Mouse (Mus musculus): ENCODE data around the gene Gm28036.
"Not testable (repeated sequence)": the region's sequence is repeated elsewhere in the genome, so short reads cannot be mapped to it uniquely, and the experiment has no call there.

The Gm28036 gene

DNA sequence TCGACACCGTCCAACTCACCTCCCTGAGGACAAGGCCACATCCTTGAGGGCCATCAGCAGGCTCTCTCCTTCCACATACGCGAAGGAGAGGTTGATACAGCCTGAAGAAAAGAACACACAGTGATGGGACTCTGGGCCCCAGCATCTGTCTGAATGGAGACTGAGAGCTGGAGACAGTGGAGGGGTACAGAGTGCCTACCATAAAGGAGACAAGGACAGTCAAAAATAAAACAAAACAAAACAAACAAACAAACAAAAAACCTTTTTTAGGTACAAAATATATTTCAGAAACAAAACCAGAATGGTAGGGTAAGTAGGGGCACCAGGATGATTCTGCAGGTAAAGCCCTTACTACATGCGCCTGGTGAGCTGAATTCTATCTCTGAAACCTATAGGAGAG is at the start of gene Gm28036:
Gm28036 (minus strand) TSS at position 101 of the 400 bp plus-strand sequence.
- no peak for DNase-seq (ENCODE audit: low spot score)

DNA sequence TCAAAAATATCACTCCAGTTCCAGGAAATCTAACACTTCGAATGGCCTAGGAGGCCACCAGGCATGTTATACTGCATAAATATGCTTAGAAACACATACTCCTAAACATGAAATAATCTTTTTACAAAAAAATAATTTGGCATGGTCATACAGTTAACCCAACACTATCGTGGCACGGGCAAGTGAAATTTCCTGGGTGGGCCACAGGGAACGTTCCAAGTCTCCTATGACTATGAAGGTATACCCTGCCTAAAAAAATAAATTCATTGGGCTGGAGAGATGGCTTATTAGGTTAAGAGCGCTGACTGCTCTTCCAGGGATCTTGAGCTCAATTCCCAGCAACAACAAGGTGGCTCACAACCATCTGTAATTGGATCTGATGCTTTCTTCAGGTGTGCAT is 39.7 kb upstream of the Gm28036 start:
- DNase-seq (ENCODE audit: low spot score) = no peak

DNA sequence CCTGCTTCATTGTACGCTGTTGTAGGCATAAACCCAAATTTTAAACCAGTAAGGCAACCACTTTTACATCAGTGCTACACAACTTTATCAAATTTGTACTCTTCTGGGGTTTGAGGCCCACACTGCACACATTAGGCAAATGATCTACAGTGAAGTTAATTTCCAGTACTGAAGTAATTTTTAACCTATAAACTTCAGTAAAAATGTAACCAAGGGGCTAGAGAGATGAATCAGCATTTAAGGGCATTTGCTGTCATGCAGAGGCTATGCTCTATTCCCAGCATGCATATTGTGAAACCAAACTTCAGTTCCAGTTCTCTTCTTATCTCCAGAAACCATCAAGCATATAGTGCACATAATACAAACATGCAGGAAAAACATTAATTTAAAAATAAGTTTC is 38.6 kb upstream of the Gm28036 start:
- no peak for DNase-seq (ENCODE audit: low spot score)

DNA sequence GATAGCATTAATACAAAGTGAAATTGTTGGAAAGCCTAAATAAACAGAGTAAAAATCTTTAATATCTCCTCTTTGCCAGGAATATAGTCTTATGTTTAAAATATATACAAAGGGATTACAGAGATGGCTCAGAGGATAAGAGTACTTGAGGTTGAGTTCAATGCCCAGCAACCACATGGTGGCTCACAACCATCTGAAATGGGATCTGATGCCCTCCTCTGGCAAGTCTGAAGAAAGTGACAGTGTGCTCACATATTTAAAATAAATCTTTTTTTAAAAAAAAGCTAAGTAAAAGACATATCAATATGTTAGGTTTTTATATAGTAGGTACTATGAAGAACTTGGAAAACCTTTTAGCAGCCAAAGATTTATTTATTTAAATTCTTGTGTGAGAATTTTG is 24.6 kb upstream of the Gm28036 start:
- no peak for DNase-seq (ENCODE audit: low spot score)

DNA sequence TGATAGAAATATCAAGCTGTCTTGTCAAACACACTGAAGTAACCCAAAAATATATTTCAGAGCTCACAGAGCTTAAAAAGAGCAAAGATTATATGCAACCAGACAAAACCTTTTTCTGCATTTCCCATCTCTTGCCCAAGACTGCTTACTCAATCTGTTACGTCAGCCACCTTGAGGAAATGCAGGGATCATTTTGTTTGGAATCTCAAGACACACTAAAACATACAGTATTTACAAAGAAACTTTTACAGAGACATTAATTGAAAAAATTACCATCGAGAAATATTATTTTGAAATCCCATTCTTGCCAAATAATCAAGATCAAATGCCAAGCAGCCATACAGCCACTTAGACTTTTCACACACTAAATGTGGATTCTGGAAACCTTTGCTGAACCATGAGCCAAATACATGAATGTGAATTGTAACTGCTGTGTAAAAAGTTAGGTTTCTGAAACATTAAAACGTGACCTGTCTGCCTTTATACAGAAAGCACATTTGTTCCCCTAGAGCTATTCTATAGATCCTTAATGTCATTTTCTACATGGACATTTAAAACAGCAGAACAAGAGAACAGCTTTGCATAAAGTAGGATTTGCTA is 20.5 kb upstream of the Gm28036 start:
- DNase-seq (ENCODE audit: low spot score) = no peak

DNA sequence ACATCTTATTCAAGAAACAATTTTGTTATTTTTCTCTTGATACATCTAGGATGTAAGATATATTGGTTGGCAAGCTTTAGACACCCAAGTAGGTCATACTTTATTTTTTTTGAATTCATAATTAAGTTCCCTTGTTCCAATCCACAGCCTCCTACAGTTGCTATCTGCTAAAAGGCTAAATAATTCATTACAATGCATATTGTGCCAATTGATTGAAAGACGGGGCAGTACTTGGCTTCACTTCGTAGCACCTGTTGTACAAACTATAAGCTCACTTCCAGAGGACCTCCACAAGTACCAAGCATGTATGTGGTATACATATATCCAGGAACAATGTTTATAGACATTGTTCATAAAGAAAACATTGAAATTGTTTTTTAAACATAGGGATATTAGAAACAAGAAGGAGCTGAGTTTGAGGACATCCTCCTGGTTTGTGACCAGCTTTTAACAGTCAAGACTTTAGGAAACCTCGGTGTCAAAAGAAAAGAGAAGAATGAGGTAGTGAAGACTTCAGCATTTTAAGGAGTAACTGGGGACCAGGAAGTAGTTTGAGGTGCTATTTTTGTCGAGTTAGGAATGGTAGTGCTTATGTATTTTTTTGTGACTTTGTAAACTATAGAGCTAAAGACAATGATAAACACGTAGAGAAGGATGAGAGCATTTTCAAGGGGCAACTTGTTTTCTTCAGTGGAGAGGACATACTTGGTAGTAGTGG is 19.5 kb upstream of the Gm28036 start:
- DNase-seq (ENCODE audit: low spot score) = no peak

DNA sequence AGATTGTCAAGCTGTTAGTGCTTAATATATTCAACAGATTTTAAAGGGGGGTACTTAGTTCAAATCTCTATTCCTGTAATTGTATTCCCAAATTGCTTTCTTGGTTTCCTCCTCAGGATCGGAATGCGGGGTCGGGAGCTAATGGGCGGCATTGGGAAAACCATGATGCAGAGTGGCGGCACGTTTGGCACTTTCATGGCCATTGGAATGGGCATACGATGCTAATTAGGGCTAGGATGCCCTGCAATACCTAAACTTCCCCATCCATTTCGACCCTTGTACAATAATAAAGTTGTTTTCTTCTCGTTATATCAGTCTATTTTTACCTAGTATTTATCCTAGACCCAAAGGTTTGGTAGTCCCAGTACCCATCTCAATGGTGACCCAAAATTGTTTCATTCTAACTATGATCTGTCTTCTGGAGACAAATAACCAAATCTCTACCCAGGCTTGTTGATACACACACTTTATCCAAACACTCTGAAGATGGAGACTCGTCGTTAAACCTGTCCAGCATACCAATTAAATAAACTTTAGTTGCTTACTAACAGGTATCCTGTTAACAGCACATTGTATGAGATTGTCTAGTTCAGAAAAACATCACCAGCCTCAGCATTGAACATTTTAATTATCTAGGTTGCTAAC is 18.7 kb upstream of the Gm28036 start:
- no peak for DNase-seq (ENCODE audit: low spot score)

DNA sequence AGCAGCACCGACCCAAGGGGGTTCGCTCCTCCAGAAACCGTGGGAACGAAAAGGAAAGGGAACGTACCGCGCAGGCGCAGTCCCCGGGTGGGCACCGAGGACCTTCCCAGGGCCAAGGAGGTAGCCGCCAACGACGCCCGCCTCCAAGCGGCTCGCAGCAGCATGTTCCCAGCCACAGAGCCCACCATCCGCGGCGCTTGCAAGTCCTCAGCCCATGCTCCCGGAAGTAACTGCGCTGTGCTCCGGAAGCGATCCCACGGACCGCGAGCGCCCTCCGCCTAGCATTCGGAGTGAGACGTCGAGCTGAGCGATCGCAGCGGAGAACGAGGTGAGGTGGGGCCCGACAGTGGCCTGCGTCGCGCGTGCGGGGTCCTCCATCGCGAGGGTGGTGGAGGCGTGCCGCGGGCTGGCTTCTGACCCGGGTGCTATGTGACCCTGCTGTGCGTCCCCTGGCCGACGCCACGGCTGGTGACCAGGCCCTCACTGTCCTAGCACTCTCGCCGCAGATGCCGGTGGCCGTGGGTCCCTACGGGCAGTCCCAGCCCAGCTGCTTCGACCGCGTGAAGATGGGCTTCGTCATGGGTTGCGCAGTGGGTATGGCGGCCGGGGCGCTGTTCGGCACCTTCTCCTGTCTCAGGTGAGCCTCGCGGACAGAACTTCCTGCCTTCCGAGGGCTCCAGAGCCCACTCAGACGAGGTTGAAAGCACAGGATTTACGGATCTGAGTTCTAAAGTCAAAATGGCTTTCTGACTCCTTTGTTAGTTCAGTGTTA is 17.2 kb upstream of the Gm28036 start, which contains the start of the genes Romo1 and Nfs1:
Romo1 (plus strand) TSS at position 87 of the 772 bp plus-strand sequence.
Nfs1 (minus strand) TSS at position 234 of the 772 bp plus-strand sequence.
- DNase-seq (ENCODE audit: low spot score) = peak; percentile 82

DNA sequence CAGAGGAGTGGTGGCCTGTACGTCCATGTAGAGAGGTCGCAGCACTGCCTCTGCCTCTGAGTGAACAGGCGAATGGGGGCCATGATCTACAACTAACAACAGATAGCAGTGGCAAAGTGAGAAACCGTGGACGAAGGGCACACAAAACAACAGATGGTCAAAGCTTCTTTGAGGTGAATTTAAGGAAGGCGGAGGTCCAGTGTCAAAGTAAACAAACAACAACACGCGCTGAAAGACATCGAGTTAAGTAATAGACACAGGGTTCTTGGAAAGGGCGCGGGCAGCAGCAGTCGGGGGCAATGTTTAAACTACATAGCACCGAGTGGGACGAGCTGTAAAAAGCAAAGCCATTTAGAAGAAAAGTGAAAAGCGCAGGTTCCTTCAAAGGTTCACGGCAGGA is 16.5 kb upstream of the Gm28036 start:
- DNase-seq (ENCODE audit: low spot score) = no peak

DNA sequence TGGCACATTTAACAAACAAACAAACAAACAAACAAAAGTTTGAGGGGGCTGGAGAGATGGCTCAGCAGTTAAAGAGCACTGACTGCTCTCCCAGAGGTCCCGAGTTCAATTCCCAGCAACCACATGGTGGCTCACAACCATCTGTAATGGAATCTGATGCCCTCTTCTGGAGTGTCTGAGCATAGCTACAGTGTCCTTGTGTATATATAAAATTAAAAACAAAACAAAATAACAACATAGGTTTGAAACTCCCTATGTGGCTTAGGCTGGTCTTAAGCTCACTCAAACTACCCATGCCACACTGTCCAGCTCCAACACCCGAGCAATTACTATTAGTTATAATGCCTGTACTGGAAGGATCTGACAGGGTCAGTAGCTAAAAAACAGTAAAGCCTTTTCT is 15.9 kb upstream of the Gm28036 start:
- DNase-seq (ENCODE audit: low spot score) = no peak

DNA sequence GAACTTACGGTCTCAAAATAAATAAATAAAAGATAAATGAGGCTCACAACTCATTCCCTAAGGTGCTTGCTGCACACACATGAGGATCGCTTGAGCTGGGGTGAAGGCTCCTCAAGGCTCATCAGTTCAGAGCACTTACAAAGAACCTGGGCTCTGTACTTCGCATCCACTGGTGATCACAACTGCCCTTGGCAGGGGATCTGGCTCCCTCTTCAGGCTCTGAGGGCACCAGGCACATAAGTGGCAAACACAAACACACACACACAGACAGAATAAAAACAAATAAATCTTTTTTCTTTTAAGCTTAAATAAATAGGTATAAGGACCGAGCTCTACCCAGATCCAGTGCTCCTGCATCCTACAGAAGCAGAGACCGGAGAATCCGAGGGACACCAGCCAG is 8.8 kb upstream of the Gm28036 start:
- DNase-seq (ENCODE audit: low spot score) = no peak

DNA sequence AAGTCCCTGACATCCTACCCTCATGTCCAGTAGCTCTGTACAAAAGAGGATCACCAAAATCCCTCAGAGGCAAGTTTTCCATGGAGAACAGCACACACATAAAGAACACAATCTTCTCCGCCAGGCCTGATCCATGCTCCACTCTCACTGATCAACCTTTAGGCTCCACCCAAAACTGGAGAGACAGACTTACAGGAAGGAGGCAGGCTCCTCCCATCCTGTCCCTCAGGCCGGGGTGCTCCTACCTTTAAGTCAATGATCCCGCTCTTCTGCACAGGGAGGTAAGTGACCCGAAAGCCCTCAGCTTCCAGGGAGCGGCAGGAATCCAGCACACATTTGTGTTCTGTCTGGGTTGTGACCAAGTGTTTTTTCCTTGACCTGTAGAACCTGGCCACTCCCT is 7.3 kb upstream of the Gm28036 start:
- DNase-seq (ENCODE audit: low spot score) = no peak

DNA sequence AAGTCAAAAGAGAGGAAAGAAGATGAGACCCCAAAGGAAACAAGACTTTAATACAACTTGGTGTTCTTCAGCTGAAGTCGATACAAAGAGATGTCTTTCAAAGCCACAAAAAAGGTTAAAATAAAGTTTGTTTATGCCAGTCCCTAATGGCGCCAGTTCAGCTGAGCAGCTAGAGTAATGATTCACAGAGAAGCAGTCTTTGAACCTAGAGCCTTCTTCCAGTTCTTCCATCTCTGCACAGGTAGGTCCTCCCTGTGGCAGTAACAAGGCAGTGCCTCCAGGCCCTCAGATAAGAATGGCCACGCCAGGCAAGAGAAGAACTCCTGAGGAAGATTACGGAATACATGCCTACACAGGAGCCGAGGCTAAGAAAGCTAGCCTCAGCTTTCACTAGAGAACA is 3.2 kb downstream of the Gm28036 start:
- no peak for DNase-seq (ENCODE audit: low spot score)

DNA sequence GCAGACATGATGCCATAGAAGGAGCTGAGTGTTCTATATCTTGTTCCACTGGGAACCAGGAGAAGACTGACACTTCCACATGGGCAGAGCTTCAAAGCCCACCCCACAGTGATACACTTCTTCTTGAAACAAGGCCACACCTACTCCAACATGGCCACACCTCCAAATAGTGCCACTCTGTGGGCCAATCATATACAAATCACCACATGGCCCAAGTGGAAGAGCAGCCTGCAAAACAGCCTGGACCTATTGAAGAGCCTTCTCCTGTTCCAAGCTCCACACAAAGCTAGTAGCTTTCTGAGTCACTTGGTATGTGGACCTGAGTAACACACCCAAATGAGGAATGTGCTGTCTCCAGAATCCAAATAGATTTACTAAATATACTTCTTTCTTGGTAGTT is 7.3 kb downstream of the Gm28036 start:
- DNase-seq (ENCODE audit: low spot score) = no peak

DNA sequence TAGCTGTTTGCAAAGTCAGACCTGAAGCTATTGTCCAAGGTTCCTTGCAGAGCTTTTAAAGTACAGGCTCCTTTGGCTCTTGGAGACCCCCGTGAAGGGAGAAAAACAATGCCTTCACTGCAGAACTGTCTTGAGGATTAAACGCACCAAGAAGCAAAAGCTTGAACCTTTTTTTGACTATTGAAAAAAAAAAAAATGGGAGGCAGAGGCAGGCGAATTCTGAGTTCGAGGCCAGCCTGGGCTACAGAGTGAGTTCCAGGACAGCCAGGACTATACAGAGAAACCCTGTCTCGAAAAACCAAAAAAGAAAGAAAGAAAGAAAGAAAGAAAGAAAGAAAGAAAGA is 14.8 kb downstream of the Gm28036 start:
- DNase-seq (ENCODE audit: low spot score) = not testable (repeated sequence)

DNA sequence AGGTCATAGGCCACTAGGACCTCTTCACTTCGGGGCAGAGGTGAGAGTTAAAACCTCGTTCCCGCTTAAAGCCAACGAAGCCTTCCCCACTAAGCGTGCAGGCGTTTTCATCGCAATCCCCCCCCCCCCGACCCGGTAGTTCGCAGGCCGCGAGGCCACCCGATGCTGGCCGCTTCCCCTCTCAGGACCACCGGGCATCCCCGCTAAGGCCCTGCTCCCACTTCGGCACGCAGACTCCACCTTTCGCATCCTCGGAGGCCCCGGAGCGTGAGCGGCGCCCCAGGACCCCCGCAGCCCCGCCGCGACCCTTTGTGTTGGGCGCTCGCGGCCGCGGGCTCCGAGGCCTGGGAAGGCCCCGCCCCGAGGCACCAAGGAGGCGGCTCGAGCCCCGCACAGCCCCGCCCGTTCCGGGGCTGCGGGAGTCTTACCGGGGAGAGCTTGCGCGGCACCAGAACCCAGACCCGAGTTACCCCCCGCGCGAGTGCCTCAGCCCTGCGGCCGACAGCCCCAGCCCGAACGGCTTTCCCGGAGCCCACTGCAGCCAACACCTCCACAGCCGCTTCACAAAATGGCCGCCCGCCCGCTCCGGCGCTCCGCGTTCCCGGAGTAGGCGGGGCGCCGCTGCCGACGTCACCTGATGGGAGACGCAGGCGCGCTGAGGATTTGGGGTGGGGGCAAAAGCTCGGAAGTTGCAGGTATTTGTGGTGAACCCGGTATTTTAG is 15.4 kb downstream of the Gm28036 start, which contains the start of the genes Cpne1 and Rbm12:
Cpne1 (minus strand) TSS at position 608 of the 722 bp plus-strand sequence.
Rbm12 (minus strand) TSS at position 621 of the 722 bp plus-strand sequence.
- DNase-seq (ENCODE audit: low spot score) = peak; percentile 74

DNA sequence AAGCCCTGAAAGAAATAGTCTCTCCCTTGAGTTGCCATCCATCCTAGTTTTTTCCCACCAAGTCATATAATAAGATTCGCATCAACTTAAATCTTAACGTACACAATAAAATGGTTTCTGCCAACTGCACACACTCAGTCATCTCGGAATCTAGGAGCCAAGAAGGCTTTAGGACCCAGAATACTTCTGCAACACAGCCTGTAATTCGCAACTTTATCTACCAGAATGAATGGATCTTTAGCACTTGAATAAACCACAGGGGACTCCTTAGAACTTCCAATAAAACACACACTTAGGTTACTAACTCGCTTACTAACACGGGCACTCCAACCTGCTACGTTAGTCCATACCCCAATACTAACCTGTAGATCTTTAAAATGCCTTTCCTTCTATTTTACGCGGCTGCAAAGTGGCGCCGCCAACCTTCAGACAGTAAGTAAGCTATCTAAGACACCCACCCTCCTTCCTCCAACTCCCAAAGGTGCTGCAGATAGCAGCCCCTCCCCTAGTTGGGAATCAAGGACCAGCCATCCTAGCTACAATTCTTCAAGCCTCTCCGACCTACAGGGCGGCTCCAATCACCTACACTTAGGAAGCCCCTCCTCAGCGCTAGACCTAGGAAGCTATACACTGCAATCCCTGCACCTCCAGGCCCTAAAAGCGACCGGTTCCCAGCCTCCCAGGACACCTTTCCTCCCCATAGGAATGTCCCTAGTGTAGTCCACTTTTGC is 16.1 kb downstream of the Gm28036 start:
- DNase-seq (ENCODE audit: low spot score) = peak; percentile 15

DNA sequence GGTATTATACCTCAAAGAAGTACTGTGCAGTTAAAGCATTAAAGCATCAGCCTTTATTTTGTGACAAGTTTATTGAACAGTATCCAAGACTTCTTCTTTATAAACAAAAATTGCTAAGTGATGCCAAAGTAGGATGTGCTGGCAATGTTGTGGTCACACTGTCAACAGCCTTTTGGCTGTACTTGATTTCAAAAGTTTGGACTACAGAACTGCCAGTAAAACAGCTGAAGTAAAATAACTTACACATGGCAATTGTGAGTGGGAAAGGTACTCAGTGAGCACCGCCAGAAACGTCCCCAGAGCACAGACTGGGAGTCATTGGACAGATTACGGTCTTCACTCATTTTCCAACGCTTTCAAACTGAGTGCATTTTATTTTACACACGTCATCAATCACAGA is 35.0 kb downstream of the Gm28036 start:
- no peak for DNase-seq (ENCODE audit: low spot score)

DNA sequence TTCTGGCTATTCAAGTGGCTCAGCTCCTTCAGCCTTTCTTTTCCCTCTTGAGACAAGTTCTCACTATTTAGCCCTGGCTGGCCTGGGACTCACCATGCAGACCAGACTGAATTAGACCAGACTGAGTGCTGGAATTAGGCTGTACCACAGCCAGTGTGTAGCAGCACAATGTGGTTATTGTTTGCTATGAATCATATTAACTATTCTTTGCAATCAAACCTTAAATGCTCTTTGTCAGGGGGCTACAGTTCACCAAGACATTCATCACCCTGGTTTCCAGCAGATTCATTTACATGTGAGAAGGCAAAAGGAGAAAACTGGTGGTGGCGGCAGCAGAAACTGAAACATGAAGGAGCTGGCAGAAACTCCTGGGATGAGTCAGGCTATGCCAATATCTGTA is 37.1 kb downstream of the Gm28036 start:
- DNase-seq (ENCODE audit: low spot score) = no peak

DNA sequence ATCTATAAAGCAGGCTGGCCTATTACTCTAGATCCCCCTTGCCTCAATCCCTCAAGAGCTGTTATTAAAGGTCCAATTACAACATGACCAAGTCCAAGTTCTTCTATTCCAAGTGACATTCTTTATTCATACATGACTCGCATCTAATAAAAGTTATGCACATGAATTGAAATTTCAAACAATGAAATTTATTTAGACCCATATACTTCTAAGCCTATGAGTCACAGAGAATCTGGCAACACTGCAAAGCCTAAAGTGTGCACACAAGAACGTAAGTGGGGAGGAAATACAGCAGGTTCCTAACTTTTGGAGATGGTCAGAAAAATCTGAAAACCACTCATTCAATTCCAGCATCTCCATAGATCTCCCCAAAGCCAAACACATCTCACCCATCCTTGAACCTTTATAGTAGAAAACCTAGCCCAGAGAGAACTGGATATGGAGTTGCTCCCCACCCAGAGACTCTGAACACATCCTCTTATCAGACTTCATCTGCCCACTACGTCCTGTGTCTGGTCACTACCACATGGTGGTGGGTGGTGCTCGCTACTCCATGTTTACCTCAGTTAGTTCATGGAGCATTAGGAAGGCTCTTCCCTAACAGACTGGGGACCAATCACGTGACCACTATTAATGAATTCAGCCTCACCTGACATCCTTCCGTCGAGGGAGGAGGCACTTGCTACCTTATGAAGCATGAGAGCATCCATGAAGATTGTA is 39.3 kb downstream of the Gm28036 start:
- DNase-seq (ENCODE audit: low spot score) = no peak
